Mouse (Mus musculus) MEL (cell line): Measurements from ENCODE around the gene Crybb2.

Source experiments
- CHD2 ChIP-seq: IDR thresholded peaks from 2 replicates; pipeline ENCODE4 v1.6.1; 2011; ENCODE audit warnings: low read length, improper control_type of control experiment
- CTCF ChIP-seq, 3 experiments: IDR thresholded peaks in 2 of 3; conservative IDR thresholded peaks in 1 of 3; 2 replicates each; pipeline ENCODE4 v1.5.1; 2011 to 2012; ENCODE audit warnings: low read length in 3 of 3, low read depth in 2 of 3, mild to moderate bottlenecking in 2 of 3, improper control_type of control experiment in 1 of 3, inconsistent platforms in 1 of 3, mixed read lengths in 1 of 3, moderate library complexity in 1 of 3; ENCODE audit not compliant: control insufficient read depth in 1 of 3, insufficient read depth in 1 of 3, poor library complexity in 1 of 3, severe bottlenecking in 1 of 3
- JUND ChIP-seq: IDR thresholded peaks from 2 replicates; pipeline ENCODE4 v1.6.1; 2011; ENCODE audit warnings: low read depth, mild to moderate bottlenecking, improper control_type of control experiment, low read length
- MEF2A ChIP-seq: IDR thresholded peaks from 2 replicates; pipeline ENCODE4 v1.6.1; 2014; ENCODE audit warnings: low read depth, mild to moderate bottlenecking, inconsistent platforms, low read length, improper control_type of control experiment; ENCODE audit not compliant: poor library complexity, insufficient replicate concordance, severe bottlenecking; ENCODE audit errors: extremely low read depth
- POLR2A ChIP-seq, 2 experiments: IDR thresholded peaks; 2 replicates each; pipeline ENCODE4 v1.6.1; 2011 to 2012; ENCODE audit warnings: low read length in 2 of 2, mild to moderate bottlenecking in 2 of 2, control low read depth in 1 of 2, improper control_type of control experiment in 1 of 2, low read depth in 1 of 2, moderate library complexity in 1 of 2; ENCODE audit not compliant: control insufficient read depth in 1 of 2, insufficient read depth in 1 of 2, poor library complexity in 1 of 2
- TBP ChIP-seq: IDR thresholded peaks from 2 replicates; pipeline ENCODE4 v1.8.0; 2011; ENCODE audit warnings: low read depth, low read length, improper control_type of control experiment
- TCF12 ChIP-seq: IDR thresholded peaks from 2 replicates; pipeline ENCODE4 v1.6.1; 2014; ENCODE audit warnings: low read depth, mild to moderate bottlenecking, inconsistent platforms, low read length, improper control_type of control experiment, moderate library complexity

DNA sequence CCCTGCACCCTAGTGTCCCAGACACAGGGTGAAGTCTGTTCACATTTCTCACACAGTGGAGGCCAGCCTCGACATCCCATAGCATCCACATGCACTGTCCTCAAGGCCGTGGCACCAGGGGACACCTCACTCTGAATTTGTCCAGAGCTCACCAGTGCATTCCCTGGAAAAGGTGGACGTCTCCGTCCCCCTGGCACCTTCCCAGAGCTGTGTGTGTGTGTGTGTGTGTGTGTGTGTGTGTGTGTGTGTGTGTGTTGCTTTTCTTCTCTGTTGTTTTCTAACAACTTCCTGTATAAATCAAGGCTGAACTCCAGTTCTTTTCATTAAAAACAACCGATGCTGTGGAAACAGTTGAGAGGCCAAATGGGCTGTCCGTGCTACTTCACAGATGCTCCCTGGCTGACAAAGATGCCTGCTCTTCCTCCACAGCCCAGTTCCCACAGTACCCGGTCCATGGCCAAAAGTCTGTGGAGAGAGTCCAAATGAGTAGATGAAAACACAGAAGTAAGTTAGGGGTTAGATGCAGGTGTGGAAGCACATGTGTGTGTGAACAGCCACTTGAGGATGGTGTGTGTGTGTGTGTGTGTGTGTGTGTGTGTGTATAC, 19.2 kb downstream of the Crybb2 start:
- TF ChIP-seq CTCF (IDR thresholded peaks at IDR 0.05 in 2 of 3, conservative IDR thresholded peaks at IDR 0.05 in 1 of 3; ENCODE audit: control insufficient read depth in 1 of 3, insufficient read depth in 1 of 3, low read depth in 2 of 3, low read length in 3 of 3, poor library complexity in 1 of 3, severe bottlenecking in 1 of 3): no peak
- TF ChIP-seq JUND: no peak
- no peak for TF ChIP-seq TCF12
- no peak for TF ChIP-seq POLR2A (IDR thresholded peaks at IDR 0.05; ENCODE audit: control insufficient read depth in 1 of 2, insufficient read depth in 1 of 2, low read depth in 1 of 2, low read length in 2 of 2, poor library complexity in 1 of 2)
- no peak for TF ChIP-seq MEF2A
- TF ChIP-seq CHD2: no peak
- no peak for TF ChIP-seq TBP
